Mouse (Mus musculus) megakaryocyte, embryonic 14.5 days (primary cell): ENCODE measurements around the gene Arhgap23.

Experiments
- FLI1 ChIP-seq: IDR thresholded peaks from 2 replicates; pipeline ENCODE4 v1.6.1; 2012; ENCODE audit warnings: low read length, inconsistent platforms, mixed read lengths
- GATA1 ChIP-seq: IDR thresholded peaks from 3 replicates; pipeline ENCODE4 v1.6.1; 2012; ENCODE audit warnings: mixed read lengths, low read length, inconsistent platforms, borderline replicate concordance

DNA sequence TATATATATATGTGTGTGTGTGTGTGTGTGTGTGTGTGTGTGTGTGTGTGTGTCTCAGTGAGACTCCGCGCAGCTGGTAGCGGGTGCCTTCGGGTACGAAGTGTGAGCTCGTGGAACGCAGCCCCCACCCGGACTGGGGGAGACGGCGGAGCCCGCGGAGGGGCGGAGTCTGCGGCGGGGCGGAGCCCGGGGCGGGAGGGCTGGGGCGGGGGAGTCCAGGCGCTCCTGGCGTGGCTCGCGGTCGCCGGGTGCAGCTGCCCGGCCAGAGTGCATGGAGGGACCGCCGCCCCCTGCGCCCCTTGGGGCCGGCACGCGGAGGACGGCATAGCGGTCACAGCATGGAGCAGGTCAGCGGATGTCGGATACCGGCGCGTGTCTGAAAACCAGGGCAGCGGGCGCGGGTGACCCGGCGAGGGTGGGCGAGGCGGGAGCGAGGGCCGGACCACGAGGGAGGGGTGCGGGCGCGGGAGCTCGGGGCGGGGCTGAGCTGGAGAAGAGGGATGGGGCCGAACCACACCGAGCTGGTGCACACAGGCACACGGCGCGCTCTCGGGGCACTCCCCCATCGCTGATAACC is 11.1 kb upstream of the Arhgap23 start:
- TF ChIP-seq GATA1 = no peak
- TF ChIP-seq FLI1 = no peak
